Mouse (Mus musculus): ENCODE results near the gene Gm11116.
"Not testable (repeated sequence)": the region's sequence is repeated elsewhere in the genome, so short reads cannot be mapped to it uniquely, and the experiment has no call there.

Gm11116 gene

GRCm38 (mm10) chr5:88111430-88111829 lies at the start of gene Gm11116:
TSS of gene Gm11116 (minus strand) at chr5:88111530.
- no peak for DNase-seq

DNA sequence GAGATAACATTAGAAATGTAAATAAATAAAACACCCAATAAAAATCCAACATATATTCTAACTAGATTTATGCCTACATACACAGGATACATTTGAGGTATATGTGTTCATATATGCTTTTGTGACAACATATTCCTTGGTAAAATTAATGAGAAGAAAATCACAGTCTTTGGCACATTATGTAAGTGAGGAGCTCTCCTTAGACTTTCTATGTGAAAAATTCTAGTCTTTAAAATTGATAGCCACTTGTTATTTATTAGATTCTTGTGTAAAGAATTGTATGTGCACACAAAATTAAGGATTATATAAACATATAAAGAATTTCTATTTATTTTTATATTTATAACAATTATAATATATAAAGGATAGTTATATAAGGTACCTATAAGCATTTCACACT lies 42.7 kb upstream of the Gm11116 start, which contains the start of gene Gm11115:
Gm11115 (minus strand) TSS at position 101 of the 400 bp plus-strand sequence.
- DNase-seq, result no peak

DNA sequence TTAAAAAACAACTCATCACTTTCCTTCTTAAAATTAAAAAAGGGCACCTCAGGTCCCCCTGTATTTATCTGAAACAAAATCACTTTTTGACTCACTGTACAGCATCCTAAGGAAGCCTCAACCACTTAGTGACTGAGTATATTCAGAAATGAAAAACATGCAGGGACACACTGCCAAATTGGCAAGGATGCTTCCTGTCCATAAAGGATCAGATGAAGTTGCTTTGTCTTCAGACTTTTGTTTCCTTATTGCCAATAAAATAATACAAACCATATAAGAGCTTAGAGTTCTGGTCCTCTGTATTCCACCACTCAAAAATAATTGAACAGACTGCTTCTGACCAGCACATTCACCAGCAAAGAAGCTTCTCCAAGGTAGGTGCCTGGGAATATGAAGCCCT lies 25.1 kb downstream of the Gm11116 start, which contains the start of gene Smr2:
Smr2 (plus strand) TSS at position 301 of the 400 bp plus-strand sequence.
- not testable (repeated sequence) for DNase-seq

All from lung, postnatal 36 days (tissue).